Mouse (Mus musculus) macrophage (primary cell): ENCODE measurements at regions not wholly inside any gene's neighbourhood (a gene's known extent, or its start where the extent isn't known, plus 50 kb on each side); places are given as distances from the start of the nearest gene placed in this dataset.

Experiments
- H3K27ac ChIP-seq: fragments of 350-480 bp; formaldehyde crosslinking; 2 replicates; pipeline ENCODE4 v1.9.0; 2021
- H3K36me3 ChIP-seq: fragments of 350-480 bp; formaldehyde crosslinking; 2 replicates; pipeline ENCODE4 v1.9.0; 2021; ENCODE audit errors: inconsistent target
- H3K4me3 ChIP-seq: fragments of 350-480 bp; formaldehyde crosslinking; 2 replicates; pipeline ENCODE4 v1.9.0; 2021; ENCODE audit errors: inconsistent target
- H3K79me2 ChIP-seq: fragments of 350-480 bp; formaldehyde crosslinking; 2 replicates; pipeline ENCODE4 v1.9.0; 2021; ENCODE audit errors: inconsistent target
- WGBS: methylation state at CpG from one replicate; pipeline ENCODE4 v1.1.7; 2026; ENCODE audit warnings: inconsistent platforms; ENCODE audit not compliant: missing documents; 5-methylcytosine and 5-hydroxymethylcytosine counted together

- Histone ChIP-seq H3K27ac (no peak overlapping the region), H3K4me3 (no peak overlapping the region), H3K36me3 (no peaks in the 10 kb centered on the region), H3K79me2 (no peaks in the 10 kb centered on the region)
- 96% methylated on average over 9 of the region's 9 CpGs for WGBS
Observed at GRCm38 (mm10) chr14:102524894-102525577, 457.4 kb downstream of the Kctd12 start.

GRCm38 (mm10) chr14:102516765-102517164 lies 465.7 kb downstream of the Kctd12 start:
- 4% methylated on average over 2 of the region's 2 CpGs for WGBS
- Histone ChIP-seq H3K36me3 (no peaks in the 10 kb centered on the region), H3K79me2 (no peaks in the 10 kb centered on the region), H3K4me3 (no peak overlapping the region), H3K27ac (no peak overlapping the region)

- no peaks in the 10 kb centered on the region for H3K36me3 ChIP-seq
- 80% methylated on average over 2 of the region's 2 CpGs for WGBS
Observed at GRCm38 (mm10) chr14:102514527-102514926, 467.9 kb downstream of the Kctd12 start.

GRCm38 (mm10) chr14:102512651-102513050 lies 469.8 kb downstream of the Kctd12 start:
- 91% methylated on average over 3 of the region's 3 CpGs for WGBS

More at GRCm38 (mm10) chr14:102514527-102514926, 467.9 kb downstream of the Kctd12 start:
- no peak overlapping the region for H3K4me3 ChIP-seq
- no peaks in the 10 kb centered on the region for H3K79me2 ChIP-seq
- no peak overlapping the region for H3K27ac ChIP-seq

GRCm38 (mm10) chr14:102511691-102512383 lies 470.6 kb downstream of the Kctd12 start:
- H3K36me3 ChIP-seq = no peaks in the 10 kb centered on the region
- H3K4me3 ChIP-seq = no peak overlapping the region
- WGBS = 90% methylated on average over 7 of the region's 7 CpGs
- no peaks in the 10 kb centered on the region for H3K79me2 ChIP-seq
- H3K27ac ChIP-seq = no peak overlapping the region

More at GRCm38 (mm10) chr14:102512651-102513050, 469.8 kb downstream of the Kctd12 start:
- no peaks in the 10 kb centered on the region for H3K36me3 ChIP-seq
- H3K79me2 ChIP-seq = no peaks in the 10 kb centered on the region
- H3K4me3 ChIP-seq = no peak overlapping the region
- no peak overlapping the region for H3K27ac ChIP-seq

- Histone ChIP-seq H3K36me3 (no peaks in the 10 kb centered on the region), H3K79me2 (no peaks in the 10 kb centered on the region), H3K27ac (no peak overlapping the region), H3K4me3 (no peak overlapping the region)
- WGBS = 36% methylated on average over 4 of the region's 4 CpGs
Observed at GRCm38 (mm10) chr14:102510387-102510786, 472.1 kb downstream of the Kctd12 start.

GRCm38 (mm10) chr14:102505696-102506321 lies 476.6 kb downstream of the Kctd12 start:
- Histone ChIP-seq H3K36me3 (no peaks in the 10 kb centered on the region), H3K27ac (no peak overlapping the region), H3K4me3 (no peak overlapping the region), H3K79me2 (no peaks in the 10 kb centered on the region)
- WGBS = 71% methylated on average over 3 of the region's 3 CpGs

- H3K36me3 ChIP-seq = no peaks in the 10 kb centered on the region
- WGBS = 94% methylated on average over 1 of the region's 1 CpGs
- H3K27ac ChIP-seq = no peak overlapping the region
- H3K4me3 ChIP-seq = no peak overlapping the region
- no peaks in the 10 kb centered on the region for H3K79me2 ChIP-seq
Observed at GRCm38 (mm10) chr14:102497179-102497578, 485.3 kb downstream of the Kctd12 start.

GRCm38 (mm10) chr14:102492376-102492775 lies 490.1 kb downstream of the Kctd12 start:
- 9% methylated on average over 2 of the region's 2 CpGs for WGBS
- no peaks in the 10 kb centered on the region for H3K36me3 ChIP-seq
- no peaks in the 10 kb centered on the region for H3K79me2 ChIP-seq
- H3K4me3 ChIP-seq = no peak overlapping the region
- no peak overlapping the region for H3K27ac ChIP-seq

- 7% methylated on average over 1 of the region's 1 CpGs for WGBS
- Histone ChIP-seq H3K79me2 (no peaks in the 10 kb centered on the region), H3K4me3 (no peak overlapping the region), H3K36me3 (no peaks in the 10 kb centered on the region), H3K27ac (no peak overlapping the region)
Observed at GRCm38 (mm10) chr14:102491205-102491604, 491.2 kb downstream of the Kctd12 start.

GRCm38 (mm10) chr14:102477162-102477561 lies 505.3 kb downstream of the Kctd12 start:
- H3K4me3 ChIP-seq = no peak overlapping the region
- WGBS = 0% methylated on average over 2 of the region's 2 CpGs

GRCm38 (mm10) chr14:102469326-102469725 lies 513.1 kb downstream of the Kctd12 start:
- Histone ChIP-seq H3K36me3 (no peaks in the 10 kb centered on the region), H3K4me3 (no peak overlapping the region), H3K79me2 (no peaks in the 10 kb centered on the region), H3K27ac (no peak overlapping the region)
- WGBS = 94% methylated on average over 4 of the region's 4 CpGs

More at GRCm38 (mm10) chr14:102477162-102477561, 505.3 kb downstream of the Kctd12 start:
- Histone ChIP-seq H3K79me2 (no peaks in the 10 kb centered on the region), H3K27ac (no peak overlapping the region), H3K36me3 (no peaks in the 10 kb centered on the region)

- Histone ChIP-seq H3K4me3 (no peak overlapping the region), H3K79me2 (no peaks in the 10 kb centered on the region), H3K27ac (no peak overlapping the region), H3K36me3 (no peaks in the 10 kb centered on the region)
- WGBS = 95% methylated on average over 1 of the region's 1 CpGs
Observed at GRCm38 (mm10) chr14:102461001-102461400, 521.4 kb downstream of the Kctd12 start.

- H3K36me3 ChIP-seq = no peaks in the 10 kb centered on the region
- 88% methylated on average over 2 of the region's 2 CpGs for whole genome bisulfite sequencing
- H3K27ac ChIP-seq = no peak overlapping the region
- no peaks in the 10 kb centered on the region for H3K79me2 ChIP-seq
- H3K4me3 ChIP-seq = no peak overlapping the region
Observed at GRCm38 (mm10) chr14:102439738-102440137, 542.7 kb downstream of the Kctd12 start.
